Comparison of ENCODE assay signal across 8 mouse cellular contexts in genomic region chr5:122371591-122372191, GRCm38 (mm10). TPM values are rescaled to one million over a fixed set of nuclear protein-coding genes. Genes with fewer than 3 reads are reported as not detected.
DNase-seq lines count a peak whose midpoint lies in the region; TF ChIP-seq lines count a peak whose summit lies in the region.

TSS of gene Gpn3 (plus strand) at chr5:122371876.

- 3% methylated on average over 34 of the region's 46 CpGs for WGBS in liver, adult 2 months
- WGBS in embryonic facial prominence, embryonic 10.5 days, result under 1% methylated on average over 44 of the region's 46 CpGs
- WGBS in heart, embryonic 10.5 days, result under 1% methylated on average over 35 of the region's 46 CpGs
- WGBS in midbrain, embryonic 10.5 days, result under 1% methylated on average over 38 of the region's 46 CpGs

- DNase-seq in liver, adult 2 months (ENCODE audit: extremely low read depth, low read depth, low spot score), result no peak
- DNase-seq in liver (no peak), MN1 (ENCODE audit: low spot score) (peak; percentile 52)
- DNase-seq in embryonic facial prominence, embryonic 10.5 days (ENCODE audit: low spot score), result no peak
- DNase-seq in heart, embryonic 10.5 days (ENCODE audit: low spot score), result no peak
- no peak for DNase-seq in layer of hippocampus, postnatal 25 days (ENCODE audit: extremely low spot score in 1 of 2, low spot score in 1 of 2)
- DNase-seq in midbrain, embryonic 10.5 days (ENCODE audit: low spot score), result no peak
- DNase-seq in right cerebral cortex, adult 18-20 months, result no peak

- TF ChIP-seq POLR2A in liver, adult 2 months (IDR thresholded peaks at IDR 0.05; ENCODE audit: extremely low read depth, insufficient read depth, low read length), result no peak

- H3K27ac ChIP-seq in liver, adult 2 months (replicated peaks; ENCODE audit: insufficient read depth, low read depth, low read length), result peak within 1 kb of the TSS; percentile 68
- peak within 1 kb of the TSS; percentile 90 for H3K27ac ChIP-seq in embryonic facial prominence, embryonic 10.5 days (replicated peaks)
- peak within 1 kb of the TSS; percentile 94 for H3K27ac ChIP-seq in heart, embryonic 10.5 days
- H3K27ac ChIP-seq in midbrain, embryonic 10.5 days (replicated peaks), result peak within 1 kb of the TSS; percentile 92

- peaks cover 3% of the 10 kb centered on the region; the same call in 1 of the 2 replicates for H3K36me3 ChIP-seq in liver, adult 2 months (ENCODE audit: control insufficient read depth, insufficient read depth, low read length)
- peaks cover 66% of the 10 kb centered on the region for H3K36me3 ChIP-seq in embryonic facial prominence, embryonic 10.5 days (replicated peaks)
- peaks cover 53% of the 10 kb centered on the region for H3K36me3 ChIP-seq in heart, embryonic 10.5 days
- H3K36me3 ChIP-seq in midbrain, embryonic 10.5 days, result peaks cover 64% of the 10 kb centered on the region

- no peaks in the 10 kb centered on the region for H3K27me3 ChIP-seq in liver, adult 2 months (ENCODE audit: control insufficient read depth, insufficient read depth, low read length)
- H3K27me3 ChIP-seq in embryonic facial prominence, embryonic 10.5 days (replicated peaks; ENCODE audit: low read depth, poor library complexity, severe bottlenecking), result no peaks in the 10 kb centered on the region
- no peaks in the 10 kb centered on the region for H3K27me3 ChIP-seq in heart, embryonic 10.5 days (ENCODE audit: insufficient read depth, poor library complexity, severe bottlenecking)
- no peaks in the 10 kb centered on the region for H3K27me3 ChIP-seq in midbrain, embryonic 10.5 days (ENCODE audit: low read depth, poor library complexity, severe bottlenecking)

- peak within 1 kb of the TSS; percentile 84 for H3K9ac ChIP-seq in liver, adult 2 months (ENCODE audit: low read depth, low read length)

- peak within 1 kb of the TSS; percentile 74 for H3K4me3 ChIP-seq in liver, adult 2 months (ENCODE audit: insufficient read depth, low read depth, low read length)
- peak within 1 kb of the TSS; percentile 80 for H3K4me3 ChIP-seq in embryonic facial prominence, embryonic 10.5 days
- H3K4me3 ChIP-seq in heart, embryonic 10.5 days, result peak within 1 kb of the TSS; percentile 92
- peak within 1 kb of the TSS; percentile 67 for H3K4me3 ChIP-seq in midbrain, embryonic 10.5 days

- H3K4me1 ChIP-seq in liver, adult 2 months (ENCODE audit: control insufficient read depth, insufficient read depth, low read length), result peaks cover 2% of the 10 kb centered on the region
- H3K4me1 ChIP-seq in embryonic facial prominence, embryonic 10.5 days, result peaks cover 17% of the 10 kb centered on the region
- peaks cover 17% of the 10 kb centered on the region for H3K4me1 ChIP-seq in heart, embryonic 10.5 days
- H3K4me1 ChIP-seq in midbrain, embryonic 10.5 days, result peaks cover 27% of the 10 kb centered on the region

- H3K9me3 ChIP-seq in embryonic facial prominence, embryonic 10.5 days, result no peaks in the 10 kb centered on the region
- H3K9me3 ChIP-seq in heart, embryonic 10.5 days, result no peaks in the 10 kb centered on the region
- no peaks in the 10 kb centered on the region for H3K9me3 ChIP-seq in midbrain, embryonic 10.5 days (replicated peaks)

- H3K79me2 ChIP-seq in liver, adult 2 months (ENCODE audit: control insufficient read depth, insufficient read depth, low read length), result no peaks in the 10 kb centered on the region; the same call in 1 of the 2 replicates

- TF ChIP-seq CTCF in liver, adult 2 months (IDR thresholded peaks at IDR 0.05; ENCODE audit: low read depth, low read length), result no peak

RNA-seq across cellular contexts. Expression of gene Gpn3, which starts in this region (rescaled TPM):
- 14.1 and 18.4 TPM in 2 replicates for total RNA-seq in liver, adult 2 months (2014; rRNA removed)
- polyA plus RNA-seq in liver, adult 2 months (2012; rRNA removed), result 23.5 and 24.6 TPM in 2 replicates
- polyA plus RNA-seq in embryonic facial prominence, embryonic 10.5 days (2016; fragmentation: Nextera tagmentation; extraction: Ambion mirVana), result 89.8 and 94.6 TPM in 2 replicates
- 70.5 and 83.4 TPM in 2 replicates for polyA plus RNA-seq in heart, embryonic 10.5 days (2016; fragmentation: Nextera tagmentation; extraction: Ambion mirVana)
- 10 to 100 TPM; 26.4 to 28.2 TPM for total RNA-seq in layer of hippocampus, postnatal 25 days (2021)
- 76.9 and 82.9 TPM in 2 replicates for polyA plus RNA-seq in midbrain, embryonic 10.5 days (2016; fragmentation: Nextera tagmentation; extraction: Ambion mirVana)
